Mouse (Mus musculus) kidney, postnatal 0 days (tissue): ENCODE data around the gene Hpd. TPM values are rescaled to one million over a fixed set of nuclear protein-coding genes. Genes with fewer than 3 reads are reported as not detected.

Experiments used
- ATAC-seq: fragments of 200-750 bp; cut with Nextera tagmentation; replicated peaks from 2 replicates; pipeline ENCODE4 v1.8.0; 2017; ENCODE audit warnings: low read depth, moderate number of reproducible peaks, moderate TSS enrichment, moderate library complexity; ENCODE audit not compliant: low FRiP score
- DNase-seq: peaks from one replicate; pipeline ENCODE4 v3.0.0-alpha.2; 2016; ENCODE audit warnings: low spot score
- H3K27ac ChIP-seq: fragments of 300-500 bp; sonication (generic); 2 replicates; pipeline ENCODE4 v1.5.1; 2014; ENCODE audit warnings: mild to moderate bottlenecking
- H3K27me3 ChIP-seq: fragments of 300-500 bp; sonication (generic); 2 replicates; pipeline ENCODE4 v1.6.1; 2014; ENCODE audit warnings: low read length, mixed read lengths; ENCODE audit not compliant: insufficient read depth
- H3K36me3 ChIP-seq: fragments of 300-500 bp; sonication (generic); 2 replicates; pipeline ENCODE4 v1.6.1; 2014; ENCODE audit warnings: low read length, mixed read lengths; ENCODE audit not compliant: insufficient read depth
- H3K4me1 ChIP-seq: fragments of 300-500 bp; sonication (generic); replicated peaks from 2 replicates; pipeline ENCODE4 v1.6.1; 2014; ENCODE audit warnings: antibody characterized with exemption, low read length, mixed read lengths; ENCODE audit not compliant: insufficient read depth
- H3K4me2 ChIP-seq: fragments of 300-500 bp; sonication (generic); 2 replicates; pipeline ENCODE4 v1.6.1; 2014; ENCODE audit warnings: mild to moderate bottlenecking, low read length, moderate library complexity, mixed read lengths
- H3K4me3 ChIP-seq: fragments of 300-500 bp; sonication (generic); replicated peaks from 2 replicates; pipeline ENCODE4 v1.5.1; 2014; ENCODE audit warnings: low read depth, low read length
- H3K9ac ChIP-seq: fragments of 300-500 bp; sonication (generic); 2 replicates; pipeline ENCODE4 v1.6.1; 2014; ENCODE audit warnings: low read depth, low read length
- H3K9me3 ChIP-seq: fragments of 300-500 bp; sonication (generic); replicated peaks from 2 replicates; pipeline ENCODE4 v1.6.1; 2016; ENCODE audit warnings: low read length, inconsistent platforms, mixed read lengths
- CTCF ChIP-seq: IDR thresholded peaks from 2 replicates; pipeline ENCODE4 v1.5.1; 2016; ENCODE audit warnings: antibody characterized with exemption, low read depth, mild to moderate bottlenecking, moderate library complexity
- WGBS: fragments of 180-500 bp; shearing (Covaris S2); extraction: QIAGEN DNeasy Blood & Tissue Kit; methylation state at CpG from one replicate; pipeline ENCODE4 v1.1.7; 2014; 5-methylcytosine and 5-hydroxymethylcytosine counted together
- polyA plus RNA-seq: library from polyadenylated mRNA; unstranded; fragments of >200 nt; fragmentation: Nextera tagmentation; extraction: Ambion mirVana; gene quantifications from 2 replicates; pipeline ENCODE4 v1.2.1, GENCODE M21; 2015

Gene Hpd
- polyA plus RNA-seq, 1 experiment from 2014 or later, result 0.45 TPM

DNA sequence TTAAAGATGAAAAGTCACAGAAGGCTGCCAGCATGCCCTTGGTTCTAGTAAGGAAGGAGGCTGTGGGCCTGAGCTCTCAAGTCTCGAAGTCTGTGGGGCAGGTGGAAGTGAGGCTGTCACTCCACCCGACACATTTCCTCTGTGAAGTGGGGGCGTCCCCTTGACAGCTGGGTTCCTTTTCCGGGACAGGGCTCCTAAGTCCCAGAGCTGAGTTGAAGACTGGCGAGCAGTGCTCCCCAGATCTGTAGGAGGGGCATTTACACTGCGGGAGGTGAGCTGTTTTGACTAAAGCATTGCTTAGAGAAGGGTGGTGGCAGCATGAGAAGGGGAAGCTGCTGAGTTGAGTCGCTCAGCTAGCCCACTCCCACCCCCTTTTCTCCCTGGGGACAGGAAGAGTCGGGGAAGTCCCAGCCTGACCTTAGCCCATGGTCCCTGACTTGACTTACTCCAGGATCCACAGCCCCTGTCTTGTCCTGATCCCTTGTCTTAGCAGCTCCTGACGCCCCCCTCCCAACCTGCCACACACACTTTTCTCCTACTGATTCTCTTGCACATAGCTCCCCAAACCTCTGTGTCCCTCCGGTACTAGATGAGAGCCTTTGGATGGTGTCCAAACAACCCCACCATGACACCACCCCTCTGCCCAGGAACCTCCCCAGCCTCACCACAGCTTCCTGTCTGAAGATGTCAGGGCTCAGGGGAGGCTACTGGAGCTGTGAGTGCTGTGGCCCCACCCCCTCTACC lies 53.9 kb downstream of the Hpd start:
- ATAC-seq (no peak), DNase-seq (no peak)
- Histone ChIP-seq H3K4me1 (peaks cover 12% of the 10 kb centered on the region; the same call in 1 of the 2 replicates), H3K9ac (no peak overlapping the region), H3K4me2 (no peak overlapping the region), H3K27ac (no peak overlapping the region), H3K4me3 (no peak overlapping the region), H3K9me3 (no peaks in the 10 kb centered on the region), H3K27me3 (no peaks in the 10 kb centered on the region), H3K36me3 (no peaks in the 10 kb centered on the region)
- TF ChIP-seq CTCF, result no peak
- WGBS, result 46% methylated on average over 10 of the region's 10 CpGs

- Histone ChIP-seq H3K4me1 (peaks cover 7% of the 10 kb centered on the region; the same call in 1 of the 2 replicates), H3K4me3 (no peak overlapping the region), H3K4me2 (no peak overlapping the region), H3K9ac (no peak overlapping the region), H3K27ac (no peak overlapping the region), H3K36me3 (no peaks in the 10 kb centered on the region), H3K9me3 (no peaks in the 10 kb centered on the region), H3K27me3 (no peaks in the 10 kb centered on the region)
- ATAC-seq (no peak), DNase-seq (no peak)
- WGBS, result 70% methylated on average over 6 of the region's 6 CpGs
- no peak for TF ChIP-seq CTCF
Observed at GRCm38 (mm10) chr5:123127031-123127430, 55.5 kb downstream of the Hpd start.

DNA sequence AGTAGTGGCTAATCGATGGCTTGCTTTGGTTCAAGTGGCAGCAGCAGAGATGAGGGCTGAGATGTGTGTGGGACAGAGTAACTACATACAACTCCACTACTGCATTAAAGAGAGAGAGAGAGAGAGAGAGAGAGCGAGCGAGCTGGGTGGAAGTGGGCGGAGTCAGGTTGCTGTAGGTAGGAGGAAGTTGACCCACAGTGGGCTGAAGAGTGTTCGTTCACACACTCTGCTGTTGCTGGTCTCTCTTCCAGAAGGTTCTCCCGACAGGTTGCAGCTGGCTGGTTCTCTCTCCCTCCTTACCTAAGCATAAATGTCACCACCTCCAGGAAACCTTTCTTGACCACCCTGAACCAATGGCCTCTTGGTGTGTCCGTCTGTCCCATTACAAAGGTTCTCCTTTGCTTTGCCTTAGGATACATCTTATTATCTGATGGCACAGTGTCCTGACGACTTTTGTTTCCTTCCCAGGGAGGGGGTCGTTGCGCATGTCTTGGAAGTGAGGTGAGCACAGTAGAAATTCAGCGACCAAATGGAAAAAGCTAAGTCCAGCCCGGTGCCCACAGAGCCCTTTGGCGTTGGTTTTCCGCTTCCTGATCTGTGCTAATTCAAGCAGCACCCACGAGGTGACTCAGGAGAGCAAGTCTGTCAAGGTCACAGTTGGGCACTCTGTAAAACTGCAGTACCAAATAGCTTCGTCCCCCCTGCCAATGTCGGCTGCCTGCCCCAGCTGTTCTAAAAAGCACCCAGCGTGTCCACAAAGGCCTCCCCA lies 56.7 kb downstream of the Hpd start:
- ATAC-seq, result peak; percentile 26; the same call in 1 of the 2 replicates
- Histone ChIP-seq H3K9ac (no peak overlapping the region), H3K27me3 (no peaks in the 10 kb centered on the region), H3K27ac (peak overlapping the region; percentile 60), H3K4me2 (no peak overlapping the region), H3K36me3 (no peaks in the 10 kb centered on the region), H3K4me3 (no peak overlapping the region), H3K9me3 (no peaks in the 10 kb centered on the region), H3K4me1 (no peaks in the 10 kb centered on the region)
- TF ChIP-seq CTCF, result no peak
- no peak for DNase-seq
- WGBS, result 55% methylated on average over 18 of the region's 18 CpGs

DNA sequence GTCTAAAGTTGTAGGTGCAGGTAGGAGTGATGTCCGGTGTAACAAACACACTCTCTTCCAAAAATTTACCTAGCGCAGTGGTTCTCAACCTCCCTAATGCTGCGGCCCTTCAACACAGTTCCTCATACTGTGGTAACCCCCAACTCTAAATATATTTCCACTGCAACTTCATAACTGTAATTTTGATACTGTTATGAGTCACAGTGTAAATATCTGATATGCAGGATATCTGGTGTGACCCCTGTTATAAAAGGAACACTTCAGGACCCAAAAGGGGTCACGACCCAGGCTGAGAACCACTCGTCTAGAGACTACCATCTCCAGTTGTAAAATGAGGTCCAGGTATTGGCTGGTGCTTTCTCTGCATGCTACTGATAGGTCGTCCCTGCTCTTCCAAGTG lies 57.4 kb downstream of the Hpd start:
- ATAC-seq (no peak), DNase-seq (no peak)
- Histone ChIP-seq H3K9me3 (no peaks in the 10 kb centered on the region), H3K4me3 (no peak overlapping the region), H3K4me2 (no peak overlapping the region), H3K36me3 (no peaks in the 10 kb centered on the region), H3K9ac (no peak overlapping the region), H3K4me1 (no peaks in the 10 kb centered on the region), H3K27me3 (no peaks in the 10 kb centered on the region), H3K27ac (no peak overlapping the region)
- TF ChIP-seq CTCF, result no peak
- 77% methylated on average over 6 of the region's 6 CpGs for WGBS

- no peaks in the 10 kb centered on the region for H3K27me3 ChIP-seq
- H3K4me1 ChIP-seq, result no peaks in the 10 kb centered on the region
- 93% methylated on average over 4 of the region's 4 CpGs for WGBS
- ATAC-seq, result no peak
- H3K9ac ChIP-seq, result no peak overlapping the region
- no peak overlapping the region for H3K27ac ChIP-seq
- DNase-seq, result no peak
- no peak overlapping the region for H3K4me2 ChIP-seq
- H3K4me3 ChIP-seq, result no peak overlapping the region
- no peaks in the 10 kb centered on the region for H3K36me3 ChIP-seq
- peak; percentile 59 for TF ChIP-seq CTCF
- H3K9me3 ChIP-seq, result no peaks in the 10 kb centered on the region
Observed at GRCm38 (mm10) chr5:123122181-123122580, 60.3 kb downstream of the Hpd start.

Other genes starting within 250 kb of the Hpd start
- 62.5 and 66.1 TPM in 2 replicates for gene Kdm2b, start 192.9 kb downstream of the Hpd start, polyA plus RNA-seq
- gene Orai1, start 167.7 kb downstream of the Hpd start, polyA plus RNA-seq, result 22.5 and 23.4 TPM in 2 replicates
- 0.46 TPM in 1 of 2 replicates, not detected in the other for gene Morn3, start 135.7 kb downstream of the Hpd start, polyA plus RNA-seq
- gene Tmem120b, start 114.3 kb downstream of the Hpd start, polyA plus RNA-seq, result 12.5 and 12.6 TPM in 2 replicates
- gene Rhof, start 50.0 kb downstream of the Hpd start, polyA plus RNA-seq, result 3.2 and 3.3 TPM in 2 replicates
- gene Setd1b, start 40.5 kb downstream of the Hpd start, polyA plus RNA-seq, result 7.0 and 7.1 TPM in 2 replicates
- gene Psmd9, start 13.3 kb downstream of the Hpd start, polyA plus RNA-seq, result 77.4 and 78.7 TPM in 2 replicates
- 1.6 and 1.8 TPM in 2 replicates for gene Wdr66, start 69.4 kb upstream of the Hpd start, polyA plus RNA-seq
- gene Bcl7a, start 161.1 kb upstream of the Hpd start, polyA plus RNA-seq, result 27.4 and 29.9 TPM in 2 replicates
- gene Mlxip, start 212.1 kb upstream of the Hpd start, polyA plus RNA-seq, result 13.8 and 14.9 TPM in 2 replicates